Mouse (Mus musculus): Measurements from ENCODE around the gene Ext2. TPM values are rescaled to one million over a fixed set of nuclear protein-coding genes. Genes with fewer than 3 reads are reported as not detected.

Ext2 gene
- polyA plus RNA-seq, 1 experiment from 2014 or later, result 76.0 TPM

DNA sequence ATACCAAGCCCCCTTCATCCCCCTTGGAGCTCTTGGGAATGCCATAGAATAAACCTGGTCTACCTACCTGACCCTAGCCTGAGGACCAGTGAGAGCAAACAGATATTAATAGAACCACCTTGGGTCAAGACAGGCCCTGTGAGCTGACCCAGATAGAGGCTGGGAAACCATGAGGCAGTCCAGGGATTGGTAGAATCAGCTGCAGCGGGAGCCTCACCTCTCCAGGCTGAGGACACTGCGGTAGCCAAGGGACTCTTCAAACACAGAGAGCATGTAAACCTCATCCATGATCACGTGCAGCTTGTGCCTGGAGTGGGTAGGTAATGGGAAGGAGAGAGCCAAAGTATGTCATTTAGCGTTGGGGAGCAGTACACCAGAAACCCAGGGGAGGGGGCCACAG is 16.6 kb upstream of the Ext2 start:
- WGBS, result 88% methylated on average over 4 of the region's 4 CpGs
- H3K4me1 ChIP-seq, result no peaks in the 10 kb centered on the region
- H3K27ac ChIP-seq (replicated peaks), result no peak overlapping the region
- DNase-seq (ENCODE audit: low spot score), result no peak
- H3K4me3 ChIP-seq, result no peak overlapping the region
- no peaks in the 10 kb centered on the region for H3K9me3 ChIP-seq
- no peaks in the 10 kb centered on the region for H3K27me3 ChIP-seq (replicated peaks; ENCODE audit: low read depth, poor library complexity, severe bottlenecking)
- H3K36me3 ChIP-seq (replicated peaks), result peaks cover 99% of the 10 kb centered on the region

- 73% methylated on average over 13 of the region's 13 CpGs for WGBS
- no peaks in the 10 kb centered on the region for H3K4me1 ChIP-seq
- H3K27ac ChIP-seq (replicated peaks), result no peak overlapping the region
- no peak overlapping the region for H3K4me3 ChIP-seq
- peaks cover 77% of the 10 kb centered on the region for H3K36me3 ChIP-seq (replicated peaks)
- DNase-seq (ENCODE audit: low spot score), result no peak
- H3K27me3 ChIP-seq (replicated peaks; ENCODE audit: low read depth, poor library complexity, severe bottlenecking), result no peaks in the 10 kb centered on the region
- no peaks in the 10 kb centered on the region for H3K9me3 ChIP-seq
Measured at GRCm38 (mm10) chr2:93836232-93836785, 13.9 kb upstream of the Ext2 start.

DNA sequence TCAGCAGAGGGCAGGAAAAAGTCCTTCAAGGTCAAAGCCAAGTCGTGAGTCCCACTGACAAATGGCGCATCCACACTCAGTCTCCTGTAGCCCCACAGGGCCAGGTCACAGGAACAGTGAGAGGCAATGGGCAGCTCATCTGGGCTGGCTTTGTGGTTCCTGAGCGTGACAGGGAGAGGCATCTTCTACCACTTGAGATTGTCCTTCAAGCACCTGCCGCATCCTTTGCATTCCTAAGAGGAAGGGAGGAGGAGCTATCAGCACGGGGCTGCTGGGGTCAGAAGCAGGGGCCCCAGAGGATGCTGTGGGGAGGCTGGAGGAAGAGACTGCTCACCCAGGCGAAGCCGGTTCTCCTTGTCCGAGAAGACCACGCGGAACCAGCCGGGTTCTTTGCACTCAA is 13.2 kb upstream of the Ext2 start:
- Histone ChIP-seq H3K27me3 (replicated peaks; ENCODE audit: low read depth, poor library complexity, severe bottlenecking) (no peaks in the 10 kb centered on the region), H3K27ac (replicated peaks) (no peak overlapping the region), H3K4me3 (no peak overlapping the region), H3K9me3 (no peaks in the 10 kb centered on the region), H3K36me3 (replicated peaks) (peaks cover 70% of the 10 kb centered on the region), H3K4me1 (no peaks in the 10 kb centered on the region)
- DNase-seq (ENCODE audit: low spot score), result no peak
- 79% methylated on average over 11 of the region's 11 CpGs for WGBS

DNA sequence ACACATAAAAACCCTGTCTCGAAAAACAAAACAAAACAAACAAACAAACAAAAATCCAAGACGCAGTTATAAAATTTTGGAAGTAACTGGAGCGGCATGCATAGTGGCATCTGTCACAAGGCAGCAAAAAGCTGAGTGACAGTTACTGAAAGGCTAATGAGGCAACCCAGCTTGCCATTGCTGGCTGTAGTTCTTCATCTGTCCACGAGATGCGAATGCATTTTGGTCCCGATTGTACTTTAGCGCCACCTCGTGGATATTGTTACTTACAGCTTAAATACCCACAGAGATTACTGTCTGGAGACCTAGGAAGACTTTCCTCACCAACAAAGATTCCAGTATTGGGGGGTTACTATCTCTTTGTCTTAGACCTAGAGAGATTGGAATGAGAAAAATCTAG is 1.2 kb upstream of the Ext2 start:
- H3K27ac ChIP-seq (replicated peaks), result no peak overlapping the region
- no peaks in the 10 kb centered on the region for H3K9me3 ChIP-seq
- H3K27me3 ChIP-seq (replicated peaks; ENCODE audit: low read depth, poor library complexity, severe bottlenecking), result no peaks in the 10 kb centered on the region
- H3K4me1 ChIP-seq, result peaks cover 11% of the 10 kb centered on the region
- peaks cover 13% of the 10 kb centered on the region for H3K36me3 ChIP-seq (replicated peaks)
- 15% methylated on average over 8 of the region's 8 CpGs for WGBS
- H3K4me3 ChIP-seq, result no peak overlapping the region
- peak; percentile 78 for DNase-seq (ENCODE audit: low spot score)

DNA sequence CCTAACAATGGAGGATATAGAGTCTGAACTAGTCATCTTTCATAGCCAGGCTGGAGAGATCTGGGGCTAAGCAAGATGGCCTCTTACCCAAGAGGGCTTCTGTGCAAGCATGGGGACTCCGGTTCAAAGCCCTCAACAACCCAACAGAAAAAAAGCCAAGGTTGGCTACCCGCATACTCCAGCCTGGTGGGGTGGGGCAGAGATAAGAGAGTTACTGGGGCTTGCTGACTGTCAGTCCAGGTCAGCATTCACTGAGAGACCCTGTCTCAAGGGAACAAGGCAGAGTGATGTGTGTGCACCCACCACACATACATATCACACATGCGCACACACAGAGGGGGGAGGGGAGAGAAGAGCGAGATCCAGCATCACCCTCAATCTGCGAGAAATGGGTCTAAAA is 4.6 kb downstream of the Ext2 start:
- no peak overlapping the region for H3K27ac ChIP-seq (replicated peaks)
- no peak overlapping the region for H3K4me3 ChIP-seq
- H3K27me3 ChIP-seq (replicated peaks; ENCODE audit: low read depth, poor library complexity, severe bottlenecking), result no peaks in the 10 kb centered on the region
- DNase-seq (ENCODE audit: low spot score), result no peak
- no peaks in the 10 kb centered on the region for H3K9me3 ChIP-seq
- H3K4me1 ChIP-seq, result peaks cover 11% of the 10 kb centered on the region
- 93% methylated on average over 5 of the region's 5 CpGs for WGBS
- H3K36me3 ChIP-seq (replicated peaks), result peaks cover 28% of the 10 kb centered on the region

DNA sequence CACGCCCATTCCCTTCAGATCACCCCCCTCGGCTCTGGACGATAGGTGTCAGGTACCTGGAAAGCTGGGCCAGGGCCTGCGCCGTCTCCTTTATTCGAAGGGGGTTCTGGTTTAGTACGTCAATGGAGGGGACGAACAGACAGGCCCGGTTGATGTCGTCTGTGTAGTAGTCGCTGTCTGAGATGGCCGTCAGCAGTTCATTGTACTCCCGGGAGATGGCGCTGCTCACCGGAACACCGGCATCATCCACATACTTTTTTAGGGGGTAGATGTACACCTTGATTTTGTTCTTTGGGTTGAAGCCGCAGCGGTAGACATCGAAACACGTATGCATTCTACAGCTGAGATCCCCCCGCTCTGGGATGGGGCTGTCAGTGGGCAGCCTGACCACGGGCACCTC is 9.0 kb downstream of the Ext2 start:
- WGBS, result 93% methylated on average over 22 of the region's 22 CpGs
- DNase-seq (ENCODE audit: low spot score), result no peak

GRCm38 (mm10) chr2:93811812-93812211 is 10.6 kb downstream of the Ext2 start:
- H3K9me3 ChIP-seq, result no peaks in the 10 kb centered on the region
- peak; percentile 72 for DNase-seq (ENCODE audit: low spot score)
- no peaks in the 10 kb centered on the region for H3K27me3 ChIP-seq (replicated peaks; ENCODE audit: low read depth, poor library complexity, severe bottlenecking)
- H3K27ac ChIP-seq (replicated peaks), result no peak overlapping the region
- WGBS, result 32% methylated on average over 4 of the region's 4 CpGs
- no peak overlapping the region for H3K4me3 ChIP-seq
- H3K4me1 ChIP-seq, result peaks cover 2% of the 10 kb centered on the region; the same call in 1 of the 2 replicates
- H3K36me3 ChIP-seq (replicated peaks), result peaks cover 64% of the 10 kb centered on the region

More for the DNA sequence above, 9.0 kb downstream of the Ext2 start:
- Histone ChIP-seq H3K27me3 (replicated peaks; ENCODE audit: low read depth, poor library complexity, severe bottlenecking) (no peaks in the 10 kb centered on the region), H3K4me3 (no peak overlapping the region), H3K36me3 (replicated peaks) (peaks cover 55% of the 10 kb centered on the region), H3K4me1 (no peaks in the 10 kb centered on the region), H3K27ac (replicated peaks) (no peak overlapping the region), H3K9me3 (no peaks in the 10 kb centered on the region)

DNA sequence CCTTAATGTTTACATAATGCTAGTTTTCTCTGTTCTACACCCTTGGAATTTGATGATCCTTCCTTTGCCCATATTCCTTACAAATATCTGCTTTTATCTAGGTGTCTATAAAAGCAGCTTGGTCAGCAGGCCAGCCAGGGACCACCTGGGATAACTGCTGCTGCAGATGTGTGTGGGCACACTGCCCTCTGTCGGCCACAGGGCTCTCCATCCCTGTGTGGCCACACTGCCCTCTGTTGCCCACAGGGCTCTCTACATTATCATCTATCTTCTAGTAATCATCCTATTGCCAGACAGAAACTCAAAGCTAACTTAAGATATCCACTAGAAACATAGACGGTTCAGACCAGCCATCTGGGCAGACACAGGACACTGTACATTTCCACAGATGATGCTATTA is 12.4 kb downstream of the Ext2 start:
- WGBS, result 11% methylated on average over 2 of the region's 2 CpGs
- H3K9me3 ChIP-seq, result no peaks in the 10 kb centered on the region
- peaks cover 3% of the 10 kb centered on the region; the same call in 1 of the 2 replicates for H3K4me1 ChIP-seq
- H3K27me3 ChIP-seq (replicated peaks; ENCODE audit: low read depth, poor library complexity, severe bottlenecking), result no peaks in the 10 kb centered on the region
- peaks cover 83% of the 10 kb centered on the region for H3K36me3 ChIP-seq (replicated peaks)
- H3K4me3 ChIP-seq, result no peak overlapping the region
- peak; percentile 70 for DNase-seq (ENCODE audit: low spot score)
- H3K27ac ChIP-seq (replicated peaks), result no peak overlapping the region

GRCm38 (mm10) chr2:93808071-93808470 is 14.3 kb downstream of the Ext2 start:
- H3K27ac ChIP-seq (replicated peaks), result no peak overlapping the region
- H3K27me3 ChIP-seq (replicated peaks; ENCODE audit: low read depth, poor library complexity, severe bottlenecking), result no peaks in the 10 kb centered on the region
- peaks cover 93% of the 10 kb centered on the region for H3K36me3 ChIP-seq (replicated peaks)
- H3K4me3 ChIP-seq, result no peak overlapping the region
- H3K4me1 ChIP-seq, result peaks cover 3% of the 10 kb centered on the region; the same call in 1 of the 2 replicates
- WGBS, result 85% methylated on average over 5 of the region's 5 CpGs
- DNase-seq (ENCODE audit: low spot score), result no peak
- no peaks in the 10 kb centered on the region for H3K9me3 ChIP-seq

- H3K4me1 ChIP-seq, result peaks cover 3% of the 10 kb centered on the region; the same call in 1 of the 2 replicates
- H3K9me3 ChIP-seq, result no peaks in the 10 kb centered on the region
- no peak overlapping the region for H3K27ac ChIP-seq (replicated peaks)
- no peak for DNase-seq (ENCODE audit: low spot score)
- no peak overlapping the region for H3K4me3 ChIP-seq
- H3K27me3 ChIP-seq (replicated peaks; ENCODE audit: low read depth, poor library complexity, severe bottlenecking), result no peaks in the 10 kb centered on the region
- H3K36me3 ChIP-seq (replicated peaks), result peaks cover 91% of the 10 kb centered on the region
- 88% methylated on average over 8 of the region's 8 CpGs for WGBS
Measured at GRCm38 (mm10) chr2:93807440-93807839, 14.9 kb downstream of the Ext2 start.

DNA sequence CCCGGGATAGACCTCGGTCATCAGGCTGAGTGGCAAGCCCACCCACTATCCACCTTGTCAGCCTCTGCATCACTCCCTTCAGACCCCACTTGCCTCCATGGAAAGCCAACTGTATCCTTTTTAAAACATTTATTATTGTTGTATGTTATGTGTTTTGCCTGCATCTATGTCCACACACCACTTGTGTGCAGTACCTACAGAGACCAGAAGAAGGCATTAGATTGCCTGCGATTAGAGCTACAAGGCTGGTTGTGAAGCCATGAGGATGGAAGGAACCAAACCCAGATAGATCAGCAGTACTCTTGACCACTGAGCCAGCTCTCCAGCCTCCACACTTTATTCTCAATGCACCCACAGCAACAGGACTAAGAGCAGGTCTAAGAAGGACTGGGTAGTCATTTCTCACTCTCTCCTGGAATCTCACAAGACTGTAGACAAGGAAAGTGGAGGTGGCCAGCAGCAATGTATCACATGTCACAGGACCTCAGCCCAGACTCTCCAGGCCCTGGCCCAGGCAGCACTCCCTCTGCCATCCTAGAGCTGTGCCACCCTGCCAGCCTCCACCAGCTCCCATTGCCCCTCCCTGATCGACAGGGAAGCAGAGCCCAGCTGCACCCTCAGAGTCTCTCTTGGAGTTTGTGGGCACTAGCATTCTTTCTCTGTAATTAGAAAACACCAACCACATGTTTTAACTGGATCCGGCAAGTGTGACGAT is 15.7 kb downstream of the Ext2 start:
- Histone ChIP-seq H3K27me3 (replicated peaks; ENCODE audit: low read depth, poor library complexity, severe bottlenecking) (no peaks in the 10 kb centered on the region), H3K36me3 (replicated peaks) (peaks cover 90% of the 10 kb centered on the region), H3K4me1 (peaks cover 3% of the 10 kb centered on the region; the same call in 1 of the 2 replicates), H3K9me3 (no peaks in the 10 kb centered on the region), H3K27ac (replicated peaks) (no peak overlapping the region), H3K4me3 (no peak overlapping the region)
- DNase-seq (ENCODE audit: low spot score), result no peak
- 88% methylated on average over 6 of the region's 6 CpGs for WGBS

DNA sequence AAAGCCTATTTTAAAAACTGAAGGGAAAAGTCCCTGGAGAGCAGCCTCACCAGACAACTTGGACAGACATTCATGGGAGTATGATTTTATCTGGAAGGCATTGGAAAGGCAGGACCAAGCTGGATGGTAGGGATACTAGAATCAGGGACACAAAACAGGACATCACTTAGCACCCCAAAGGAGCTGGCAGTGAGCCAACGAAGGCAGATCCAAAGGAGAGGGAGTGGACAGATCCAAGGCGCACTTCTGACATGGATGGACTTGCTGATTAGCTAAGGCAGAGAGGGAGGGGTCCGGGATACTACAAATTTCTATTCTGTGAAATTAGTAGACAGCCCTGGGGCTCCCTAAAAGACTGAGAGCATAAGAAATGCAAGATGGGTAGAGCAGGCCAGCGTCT is 16.8 kb downstream of the Ext2 start:
- H3K36me3 ChIP-seq (replicated peaks), result peaks cover 84% of the 10 kb centered on the region
- no peak overlapping the region for H3K27ac ChIP-seq (replicated peaks)
- DNase-seq (ENCODE audit: low spot score), result no peak
- no peaks in the 10 kb centered on the region for H3K27me3 ChIP-seq (replicated peaks; ENCODE audit: low read depth, poor library complexity, severe bottlenecking)
- H3K4me1 ChIP-seq, result peaks cover 3% of the 10 kb centered on the region; the same call in 1 of the 2 replicates
- no peak overlapping the region for H3K4me3 ChIP-seq
- WGBS, result 90% methylated on average over 4 of the region's 4 CpGs
- no peaks in the 10 kb centered on the region for H3K9me3 ChIP-seq

DNA sequence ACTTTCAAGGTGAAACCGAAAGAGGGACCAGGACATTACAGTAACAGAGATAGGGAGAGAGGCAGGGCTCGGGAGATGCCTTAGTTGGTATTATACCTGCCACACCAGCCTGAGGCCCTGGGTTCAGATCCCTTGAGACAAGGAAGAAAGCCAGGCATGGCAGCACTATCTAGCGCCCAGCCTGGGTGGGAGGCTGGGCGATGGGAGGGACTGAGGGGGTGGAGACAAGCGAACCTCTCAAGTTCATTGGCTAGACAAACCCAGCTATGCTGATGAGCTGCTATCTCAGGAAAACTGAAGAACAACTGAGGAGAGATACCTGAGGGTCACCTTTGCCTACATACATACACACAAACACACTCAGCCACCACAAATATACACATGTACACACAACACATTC is 17.3 kb downstream of the Ext2 start:
- no peak for DNase-seq (ENCODE audit: low spot score)
- WGBS, result 75% methylated on average over 5 of the region's 5 CpGs

More for the DNA sequence above, 17.3 kb downstream of the Ext2 start:
- H3K4me3 ChIP-seq, result no peak overlapping the region
- no peaks in the 10 kb centered on the region for H3K9me3 ChIP-seq
- H3K36me3 ChIP-seq (replicated peaks), result peaks cover 84% of the 10 kb centered on the region
- H3K4me1 ChIP-seq, result peaks cover 6% of the 10 kb centered on the region; the same call in 1 of the 2 replicates
- no peaks in the 10 kb centered on the region for H3K27me3 ChIP-seq (replicated peaks; ENCODE audit: low read depth, poor library complexity, severe bottlenecking)
- H3K27ac ChIP-seq (replicated peaks), result no peak overlapping the region
